Mouse (Mus musculus): ENCODE results near the gene Gprasp1.
"Not testable (repeated sequence)": the region's sequence is repeated elsewhere in the genome, so short reads cannot be mapped to it uniquely, and the experiment has no call there.

The Gprasp1 gene

GRCm38 (mm10) chrX:135742304-135743055, at the start of gene Gprasp1, which contains the start of gene Armcx5:
Gene Gprasp1, plus strand, starts transcription at chrX:135742733.
Gene Armcx5, plus strand, starts transcription at chrX:135742733.
- DNase-seq (ENCODE audit: low read depth), result peak; percentile 72

- no peak for DNase-seq (ENCODE audit: low read depth)
These were observed 48.9 kb upstream of the Gprasp1 start, which contains the start of gene Tcp11x2 for GRCm38 (mm10) chrX:135693633-135694032. Gene Tcp11x2, minus strand, starts transcription at chrX:135693790.

- no peak for DNase-seq (ENCODE audit: low read depth)
These were observed 39.4 kb upstream of the Gprasp1 start for GRCm38 (mm10) chrX:135703111-135703510.

GRCm38 (mm10) chrX:135704349-135704748, 38.2 kb upstream of the Gprasp1 start:
- no peak for DNase-seq (ENCODE audit: low read depth)

GRCm38 (mm10) chrX:135712845-135713244, 29.7 kb upstream of the Gprasp1 start:
- DNase-seq (ENCODE audit: low read depth), result no peak

- DNase-seq (ENCODE audit: low read depth), result no peak
These were observed 17.4 kb upstream of the Gprasp1 start, which contains the start of gene Tmsb15a for GRCm38 (mm10) chrX:135725161-135725560. Gene Tmsb15a, minus strand, starts transcription at chrX:135725261.

GRCm38 (mm10) chrX:135738730-135739520, 3.6 kb upstream of the Gprasp1 start:
- DNase-seq (ENCODE audit: low read depth), result no peak

GRCm38 (mm10) chrX:135743056-135743355, 473 bp downstream of the Gprasp1 start:
- no peak for DNase-seq (ENCODE audit: low read depth)

GRCm38 (mm10) chrX:135745376-135745775, 2.8 kb downstream of the Gprasp1 start:
- DNase-seq (ENCODE audit: low read depth), result not testable (repeated sequence)

- DNase-seq (ENCODE audit: low read depth), result peak; percentile 55
These were observed 10.3 kb downstream of the Gprasp1 start for GRCm38 (mm10) chrX:135752832-135753231.

- no peak for DNase-seq (ENCODE audit: low read depth)
These were observed 19.2 kb downstream of the Gprasp1 start for GRCm38 (mm10) chrX:135761707-135762106.

- DNase-seq (ENCODE audit: low read depth), result no peak
These were observed 25.6 kb downstream of the Gprasp1 start for GRCm38 (mm10) chrX:135768043-135768548.

- no peak for DNase-seq (ENCODE audit: low read depth)
These were observed 26.0 kb downstream of the Gprasp1 start for GRCm38 (mm10) chrX:135768565-135768964.

GRCm38 (mm10) chrX:135791536-135791935, 49.0 kb downstream of the Gprasp1 start:
- DNase-seq (ENCODE audit: low read depth), result no peak

- no peak for DNase-seq (ENCODE audit: low read depth)
These were observed 49.8 kb downstream of the Gprasp1 start for GRCm38 (mm10) chrX:135792326-135792725.

GRCm38 (mm10) chrX:135795591-135796304, 53.2 kb downstream of the Gprasp1 start:
- not testable (repeated sequence) for DNase-seq (ENCODE audit: low read depth)

- DNase-seq (ENCODE audit: low read depth), result not testable (repeated sequence)
These were observed 54.0 kb downstream of the Gprasp1 start for GRCm38 (mm10) chrX:135796305-135797211.

GRCm38 (mm10) chrX:135797212-135797644, 54.7 kb downstream of the Gprasp1 start, which contains the start of gene Bhlhb9:
Gene Bhlhb9, plus strand, starts transcription at chrX:135797594.
- peak; percentile 29 for DNase-seq (ENCODE audit: low read depth)

- DNase-seq (ENCODE audit: low read depth), result no peak
These were observed 61.6 kb downstream of the Gprasp1 start for GRCm38 (mm10) chrX:135804149-135804548.

GRCm38 (mm10) chrX:135805780-135806179, 63.2 kb downstream of the Gprasp1 start:
- DNase-seq (ENCODE audit: low read depth), result peak; percentile 22

- not testable (repeated sequence) for DNase-seq (ENCODE audit: low read depth)
These were observed 93.4 kb downstream of the Gprasp1 start for GRCm38 (mm10) chrX:135835896-135836295.

Data from c-Kit-positive CD71-positive TER-119-negative erythroid progenitor cells, embryonic 14.5 days (primary cell).